Mouse (Mus musculus) heart, postnatal 36 days (tissue): Measurements from ENCODE around the gene Lrrc73. TPM values are rescaled to one million over a fixed set of nuclear protein-coding genes. Genes with fewer than 3 reads are reported as not detected.

Source experiments
- DNase-seq, 2 experiments: peaks; one replicate each; pipeline ENCODE4 v3.0.0; 2021 to 2022
- intact Hi-C: fragments of 180-260 bp; cut with DNase I; formaldehyde crosslinking; loops from one replicate; pipeline ENCODE4 v1.15.1; 2025
- total RNA-seq, 2 experiments: library from RNA; stranded (reverse); gene quantifications; 2 replicates each; pipeline ENCODE4 v1.2.3; 2021

The Lrrc73 gene
- total RNA-seq = under 1 TPM; 0.22 to 0.30 TPM

DNA sequence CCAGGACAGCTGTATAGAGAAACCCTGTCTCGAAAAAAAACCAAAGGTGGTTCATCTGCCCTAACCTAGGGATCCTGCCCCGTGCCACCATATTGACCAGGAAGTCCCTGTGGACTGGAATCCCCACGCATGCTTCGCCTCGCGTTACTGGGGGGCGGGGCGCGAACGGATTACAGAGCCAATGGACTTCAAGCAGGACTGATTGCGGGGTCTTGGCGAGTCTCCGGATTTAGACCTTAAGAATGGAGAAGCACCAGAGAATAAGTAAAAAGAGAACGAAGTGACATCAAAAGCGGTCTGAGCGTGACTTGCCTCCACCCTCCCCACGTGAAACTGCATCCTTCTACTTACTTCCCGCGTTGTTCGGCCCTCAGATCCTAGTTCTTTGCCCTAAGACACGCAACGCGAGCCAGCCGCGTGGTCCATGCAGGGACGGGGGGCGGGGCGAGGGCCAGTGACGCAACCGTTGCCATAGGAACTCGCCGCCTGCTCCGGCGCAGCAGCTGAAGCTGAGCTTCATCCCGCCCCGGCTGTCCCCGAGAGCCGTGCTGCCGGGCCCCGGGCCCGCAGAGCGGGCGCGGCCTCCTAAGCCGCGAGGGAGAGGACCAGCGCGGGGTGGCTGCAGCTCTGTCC, at the start of gene Lrrc73:
TSS of gene Lrrc73 (plus strand) at position 80 of the 633 bp plus-strand sequence.
- peak; percentile 91 to 95 for DNase-seq
- intact Hi-C loops = loop anchor here (5.0 kb wide), 1 partner anchor 521 kb away; the partner anchor contains the start of gene 1600014C23Rik

DNA sequence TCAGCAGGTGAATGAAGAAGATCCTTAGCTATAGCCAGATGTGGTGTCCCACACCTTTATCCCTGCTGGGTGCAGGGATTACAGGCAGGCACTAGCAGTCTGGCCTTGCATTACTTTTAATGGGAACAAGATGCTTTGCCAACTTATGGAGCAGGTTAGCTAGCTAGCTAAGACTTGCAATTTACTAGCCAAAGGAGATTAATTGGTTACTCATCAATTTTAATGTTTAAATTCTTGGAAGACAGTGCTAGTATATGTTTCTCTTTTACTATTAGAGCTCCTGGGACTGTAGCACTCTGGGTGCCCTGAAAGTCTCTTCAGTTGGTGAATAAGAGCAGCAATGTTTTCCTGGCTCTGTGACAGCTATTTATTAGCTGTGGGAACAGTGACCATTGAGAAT, 46.7 kb upstream of the Lrrc73 start:
- intact Hi-C loops = no loop called here

DNA sequence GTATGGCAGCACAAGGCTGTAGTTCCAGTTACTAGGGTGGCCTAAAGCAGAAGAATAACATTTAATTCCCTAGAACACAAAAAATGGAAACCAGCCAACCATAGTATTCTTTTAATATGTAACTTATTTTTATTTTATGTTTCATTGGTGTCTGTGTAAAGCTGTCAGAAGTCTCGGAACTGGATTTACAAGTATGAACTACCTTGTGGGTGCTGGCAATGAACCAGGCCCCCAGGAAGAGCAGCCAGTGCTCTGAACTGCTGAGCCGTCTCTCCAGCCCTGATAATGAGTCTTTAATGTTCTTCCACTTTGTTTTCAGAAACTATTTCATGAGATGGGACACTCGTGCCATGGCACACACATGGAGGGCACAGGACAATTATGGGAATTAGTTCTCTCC, 42.8 kb upstream of the Lrrc73 start:
- intact Hi-C loops = no loop called here
- no peak for DNase-seq

More for the DNA sequence above, 46.7 kb upstream of the Lrrc73 start:
- DNase-seq = no peak

DNA sequence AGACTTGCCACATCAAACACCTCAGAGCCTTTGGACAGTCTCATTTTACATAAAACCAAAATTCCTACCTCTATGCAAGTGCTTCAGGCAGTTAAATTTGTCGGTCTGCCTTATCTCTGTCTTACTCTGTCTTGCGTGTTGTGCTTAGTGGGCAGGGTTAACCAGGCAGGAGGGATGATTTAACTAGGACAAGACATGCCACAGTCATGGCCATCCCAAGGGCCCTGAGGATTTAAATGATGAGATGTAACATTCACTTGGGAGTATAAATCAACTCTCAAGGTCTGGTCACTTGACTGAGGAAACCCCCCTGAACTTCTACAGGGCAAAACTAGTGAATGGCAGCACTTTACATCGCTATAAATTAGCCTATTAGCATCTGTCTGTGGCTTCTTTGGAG, 31.7 kb upstream of the Lrrc73 start:
- DNase-seq = no peak
- intact Hi-C loops = no loop called here

DNA sequence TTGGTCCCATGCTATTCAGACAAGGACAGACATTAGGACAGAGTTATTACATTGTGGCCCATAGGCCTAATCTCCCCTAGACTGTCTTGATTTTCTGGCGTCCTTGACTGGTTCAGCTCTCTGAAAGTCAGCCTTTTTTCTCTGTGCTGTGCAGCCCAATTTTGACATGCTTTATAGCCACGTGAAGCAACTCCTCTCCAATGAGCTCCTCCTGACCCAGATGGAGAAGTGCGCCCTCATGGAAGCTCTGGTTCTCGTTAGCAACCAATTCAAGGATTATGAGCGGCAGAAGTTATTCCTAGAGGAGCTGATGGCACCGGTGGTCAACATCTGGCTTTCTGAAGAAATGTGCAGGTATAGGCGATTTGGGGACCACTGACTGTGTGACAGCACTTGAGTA, 25.8 kb upstream of the Lrrc73 start:
- no peak for DNase-seq

DNA sequence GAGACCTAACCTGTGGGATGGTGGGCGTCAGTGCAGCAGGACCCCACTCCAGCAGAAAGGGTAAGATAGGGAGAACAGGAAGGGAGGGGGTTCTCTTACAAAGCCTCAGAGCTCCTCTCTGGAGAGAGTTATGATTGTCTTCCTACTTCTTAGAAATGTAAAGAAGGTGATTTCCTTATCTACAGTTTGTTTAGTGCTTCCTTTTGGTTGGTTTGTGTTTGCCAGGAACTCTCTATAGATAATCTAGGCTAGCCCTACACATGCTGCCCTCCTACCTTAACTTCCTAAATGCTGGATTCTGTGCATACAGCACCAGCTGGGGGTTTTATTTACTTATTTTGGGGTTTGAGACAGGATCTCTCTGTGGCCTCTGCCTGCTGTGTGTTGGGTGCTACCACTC, 17.3 kb upstream of the Lrrc73 start:
- intact Hi-C loops = no loop called here
- DNase-seq = no peak

More for the DNA sequence above, 25.8 kb upstream of the Lrrc73 start:
- intact Hi-C loops = no loop called here

DNA sequence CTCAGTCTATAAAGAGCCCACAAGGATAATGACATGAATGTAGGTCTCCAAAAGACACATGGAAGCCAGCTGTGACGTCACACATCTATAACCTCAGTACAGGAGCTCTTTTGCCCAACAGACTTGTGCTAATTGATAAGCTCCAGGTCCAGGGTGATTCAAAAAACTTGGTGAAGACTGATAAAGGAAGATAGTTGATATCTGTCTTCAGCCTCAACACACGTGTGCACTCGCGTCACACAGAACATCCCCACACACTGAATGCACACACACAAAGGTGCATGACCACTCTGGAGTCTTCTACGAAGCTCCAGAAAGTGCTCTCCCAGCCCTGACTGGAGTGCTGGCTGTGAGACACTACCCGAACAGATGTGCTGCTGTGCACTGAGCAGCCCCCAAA, 16.3 kb upstream of the Lrrc73 start:
- intact Hi-C loops = no loop called here

DNA sequence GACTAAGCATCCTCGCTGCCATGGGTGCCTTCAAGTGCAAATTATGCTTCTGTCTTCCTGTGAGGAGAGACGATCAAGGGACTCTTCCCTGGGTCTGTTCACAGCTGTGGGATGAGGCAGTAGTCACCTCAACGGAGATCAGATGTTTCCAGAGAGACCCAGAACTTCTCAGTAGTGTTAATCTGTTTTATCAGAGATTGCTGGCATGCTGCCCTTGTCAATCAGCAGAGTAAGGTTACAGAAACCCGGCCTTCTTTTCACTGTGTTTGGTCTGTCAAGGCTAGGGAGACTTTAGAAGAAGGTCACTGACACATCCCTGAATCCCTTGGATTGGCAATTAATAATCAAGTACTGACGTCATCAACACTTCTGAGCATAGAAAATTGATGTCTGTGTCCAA, 15.9 kb upstream of the Lrrc73 start:
- no peak for DNase-seq
- intact Hi-C loops = no loop called here

More for the DNA sequence above, 16.3 kb upstream of the Lrrc73 start:
- DNase-seq = no peak

DNA sequence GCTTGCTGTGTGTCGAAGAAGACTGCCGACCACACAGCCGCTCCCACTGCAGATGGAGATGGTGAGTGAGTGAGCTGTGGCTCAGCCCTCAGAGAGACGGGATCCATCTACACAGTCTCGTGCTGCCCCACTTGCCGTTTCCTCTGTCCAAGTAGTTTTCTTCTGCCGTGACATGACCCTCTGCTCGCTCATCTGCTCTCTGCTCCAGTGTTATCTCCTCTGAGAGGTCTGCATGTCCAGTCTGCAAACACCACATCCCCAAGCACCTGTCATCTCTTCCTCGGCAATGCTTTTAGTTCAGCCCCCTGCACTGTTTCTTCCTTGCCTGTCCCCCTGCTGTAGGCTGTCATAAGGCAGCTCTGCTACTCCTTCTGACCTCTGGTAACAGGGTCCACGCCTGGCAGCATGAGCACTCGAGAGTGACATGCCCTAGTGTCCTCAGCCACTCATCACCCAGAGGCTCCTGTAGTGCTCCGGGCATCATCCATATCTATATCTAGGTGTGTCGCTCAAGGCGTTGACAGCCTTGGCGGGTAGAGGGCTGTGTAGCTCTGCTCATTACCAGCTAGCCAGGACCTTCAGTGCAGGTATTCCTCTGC, 13.7 kb upstream of the Lrrc73 start:
- intact Hi-C loops = no loop called here
- no peak for DNase-seq

DNA sequence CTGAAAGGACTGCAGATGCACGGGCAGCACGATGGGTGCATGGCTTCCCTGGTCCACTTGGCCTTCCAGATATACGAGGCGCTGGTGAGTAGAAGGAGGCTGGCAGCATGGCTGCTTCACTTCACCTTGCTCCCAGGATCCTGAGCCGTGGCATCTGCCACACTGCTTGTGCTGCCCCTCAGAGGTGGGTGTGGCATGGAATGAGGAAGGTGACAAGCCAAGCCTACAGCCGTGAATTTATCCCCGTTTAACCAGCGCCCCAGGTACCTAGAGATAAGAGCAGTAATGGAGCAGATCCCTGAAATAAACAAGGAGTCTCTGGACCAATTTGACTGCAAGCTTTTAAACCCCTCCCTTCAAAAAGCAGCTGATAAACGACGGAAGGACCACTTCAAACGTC, 11.9 kb upstream of the Lrrc73 start:
- no peak for DNase-seq
- intact Hi-C loops = no loop called here

DNA sequence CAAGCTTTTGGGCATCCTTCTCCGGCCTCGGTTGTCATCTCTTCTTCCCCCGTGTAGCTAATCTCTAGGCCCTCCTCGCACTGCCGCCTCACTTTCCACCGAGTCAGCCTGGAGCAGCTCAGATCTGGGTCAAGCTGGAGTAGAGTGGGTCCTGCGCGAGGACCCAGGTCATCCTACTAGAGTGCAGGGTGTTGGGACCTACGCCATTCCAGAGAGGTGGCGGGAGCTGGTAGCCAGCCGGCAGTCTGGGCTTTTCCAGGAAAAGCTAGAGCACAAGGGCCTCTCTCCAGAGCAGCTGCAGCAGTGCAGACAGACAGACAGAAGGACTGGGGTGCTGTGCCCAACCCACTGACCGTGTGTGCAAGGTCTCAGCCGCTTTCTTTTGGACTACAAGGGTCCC, 11.1 kb upstream of the Lrrc73 start:
- DNase-seq = no peak
- intact Hi-C loops = no loop called here

DNA sequence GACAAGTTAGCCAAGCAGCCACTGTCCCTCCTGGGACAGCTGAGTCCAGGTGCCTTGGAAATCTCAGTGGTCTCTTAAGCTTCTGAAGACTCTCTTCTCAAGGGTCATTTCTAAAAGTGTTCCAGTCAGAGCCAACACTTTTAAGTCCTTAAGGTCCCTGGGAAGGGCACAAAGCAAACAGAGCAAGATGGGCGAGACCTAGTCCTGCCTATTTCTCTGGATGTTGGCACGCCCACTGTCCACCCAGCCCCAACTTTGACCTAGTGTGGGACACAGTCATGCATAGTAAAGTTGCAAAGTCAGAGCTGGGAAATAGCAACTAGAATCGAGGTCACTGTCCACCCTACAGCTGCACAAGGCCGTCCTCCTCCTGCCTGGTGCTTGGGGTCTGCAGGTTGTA, 10.3 kb upstream of the Lrrc73 start:
- intact Hi-C loops = no loop called here
- no peak for DNase-seq

DNA sequence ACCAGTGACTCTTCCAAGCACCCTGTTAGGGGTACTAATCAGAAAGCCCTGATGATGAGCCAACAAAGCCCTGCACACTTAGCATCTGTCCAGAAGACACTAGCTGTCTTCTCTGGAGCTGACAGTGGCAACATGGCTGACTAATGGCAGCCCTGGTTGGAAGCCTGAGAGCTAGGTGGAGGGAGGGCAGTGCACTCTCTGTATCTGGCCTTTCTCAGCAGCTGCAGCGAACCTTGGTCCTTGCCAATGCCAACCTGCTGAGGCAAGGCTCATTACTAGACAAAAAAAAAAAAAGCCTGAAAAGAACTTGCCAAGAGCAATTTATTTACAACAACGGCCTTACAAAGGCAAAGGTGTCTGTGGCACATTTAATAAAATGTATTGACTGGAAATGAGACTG, 9.7 kb upstream of the Lrrc73 start:
- intact Hi-C loops = no loop called here
- no peak for DNase-seq

DNA sequence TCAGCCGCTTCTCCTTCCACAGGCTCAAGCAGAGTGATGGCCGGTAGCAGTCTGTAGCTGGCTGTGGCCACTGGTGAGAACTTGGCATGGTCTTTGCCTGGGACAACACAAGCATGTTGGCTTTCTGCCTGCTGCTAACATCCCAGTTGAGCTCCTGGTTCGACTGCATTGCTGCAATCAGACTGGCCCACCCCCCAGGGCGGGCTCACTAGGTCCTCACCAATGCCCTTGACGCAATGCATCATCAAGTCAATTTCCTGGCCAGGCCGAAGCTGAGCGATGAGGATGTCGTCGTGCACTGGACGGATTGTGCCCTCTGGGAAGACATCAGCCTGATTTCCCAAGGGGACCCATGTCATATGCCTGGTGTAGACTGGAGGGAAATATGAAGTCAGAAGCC, 8.8 kb upstream of the Lrrc73 start:
- intact Hi-C loops = no loop called here
- no peak for DNase-seq

DNA sequence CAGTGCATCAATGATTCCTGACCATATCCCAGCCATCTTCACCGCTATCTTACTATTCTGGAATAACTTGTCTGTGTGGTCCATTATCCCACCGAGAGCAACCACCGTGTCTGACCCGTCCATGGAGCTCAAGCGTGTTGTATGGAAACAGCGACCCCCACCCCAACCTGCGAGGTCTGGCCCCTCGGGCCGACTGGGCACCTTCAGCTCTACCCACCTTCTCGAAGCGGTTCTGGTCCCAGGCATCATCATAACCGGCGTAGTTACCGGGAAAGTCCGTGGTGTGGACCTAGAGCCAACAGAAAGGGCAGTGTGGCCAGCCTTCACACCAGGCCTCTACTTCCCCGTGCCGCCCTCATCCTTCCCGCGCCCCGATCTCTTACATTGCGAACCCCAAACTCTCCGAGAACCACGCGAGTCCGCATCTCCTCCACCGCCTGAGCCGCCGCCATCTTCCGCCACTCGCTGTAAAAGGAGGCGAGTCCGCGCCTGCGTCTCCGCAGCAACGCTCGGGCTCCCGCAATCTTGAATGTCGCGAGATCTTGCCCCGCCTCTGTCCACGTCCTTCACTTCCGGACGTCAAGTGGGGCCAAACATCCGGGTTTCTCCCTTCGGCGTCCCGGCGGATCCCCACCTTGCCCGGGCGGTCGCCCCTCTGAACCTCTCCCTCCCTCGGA, 5.7 kb upstream of the Lrrc73 start, which contains the start of the genes Polr1c and Yipf3:
TSS of gene Polr1c (minus strand) at position 543 of the 677 bp plus-strand sequence.
TSS of gene Yipf3 (plus strand) at position 569 of the 677 bp plus-strand sequence.
- intact Hi-C loops = loop anchor here (2.0 to 5.0 kb wide), 2 partner anchors 45 to 135 kb away; partner anchors contain the start of genes Polh, Xpo5 and Zfp318

DNA sequence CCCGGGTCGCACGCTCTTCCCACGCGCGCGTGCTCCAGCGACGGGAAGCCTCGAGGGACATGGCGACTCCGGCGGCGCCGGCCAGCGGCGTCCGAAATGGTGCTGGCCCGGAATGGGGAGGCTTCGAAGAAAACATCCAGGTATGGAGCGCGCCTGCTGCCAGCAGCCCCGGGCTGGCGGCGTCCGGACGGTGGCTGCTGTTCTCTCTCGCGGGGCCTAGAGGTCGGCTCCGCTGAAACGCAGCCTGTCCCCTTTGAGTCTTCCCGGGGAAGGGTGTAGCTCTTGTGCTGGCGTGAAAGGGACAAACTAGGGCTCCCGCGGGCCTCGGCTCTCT, 5.2 kb upstream of the Lrrc73 start:
- intact Hi-C loops = loop anchor here (2.0 to 5.0 kb wide), 2 partner anchors 45 to 134 kb away; partner anchors contain the start of genes Polh, Xpo5 and Zfp318
- no peak for DNase-seq

More for the DNA sequence above, 5.7 kb upstream of the Lrrc73 start, which contains the start of the genes Polr1c and Yipf3:
- peak; percentile 95 for DNase-seq

DNA sequence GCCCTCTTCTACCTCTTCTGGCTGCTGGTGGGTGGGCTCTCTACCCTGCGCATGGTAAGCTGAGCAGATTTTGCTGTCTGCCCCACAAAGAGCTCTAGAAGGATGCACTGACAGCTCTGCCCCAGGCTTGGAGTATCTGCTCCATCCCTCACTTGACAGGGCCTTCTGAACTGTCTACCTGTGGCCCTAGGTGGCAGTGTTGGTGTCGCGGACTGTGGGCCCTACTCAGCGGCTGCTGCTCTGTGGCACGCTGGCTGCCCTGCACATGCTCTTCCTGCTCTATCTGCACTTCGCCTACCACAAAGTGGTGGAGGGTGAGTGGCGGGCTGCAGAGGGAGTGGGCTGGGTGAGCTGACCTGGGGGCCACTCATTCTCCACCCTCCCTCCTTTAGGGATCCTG, 2.2 kb upstream of the Lrrc73 start:
- no peak for DNase-seq
- intact Hi-C loops = loop anchor here (5.0 kb wide), 1 partner anchor 519 kb away; the partner anchor contains the start of gene 1600014C23Rik

DNA sequence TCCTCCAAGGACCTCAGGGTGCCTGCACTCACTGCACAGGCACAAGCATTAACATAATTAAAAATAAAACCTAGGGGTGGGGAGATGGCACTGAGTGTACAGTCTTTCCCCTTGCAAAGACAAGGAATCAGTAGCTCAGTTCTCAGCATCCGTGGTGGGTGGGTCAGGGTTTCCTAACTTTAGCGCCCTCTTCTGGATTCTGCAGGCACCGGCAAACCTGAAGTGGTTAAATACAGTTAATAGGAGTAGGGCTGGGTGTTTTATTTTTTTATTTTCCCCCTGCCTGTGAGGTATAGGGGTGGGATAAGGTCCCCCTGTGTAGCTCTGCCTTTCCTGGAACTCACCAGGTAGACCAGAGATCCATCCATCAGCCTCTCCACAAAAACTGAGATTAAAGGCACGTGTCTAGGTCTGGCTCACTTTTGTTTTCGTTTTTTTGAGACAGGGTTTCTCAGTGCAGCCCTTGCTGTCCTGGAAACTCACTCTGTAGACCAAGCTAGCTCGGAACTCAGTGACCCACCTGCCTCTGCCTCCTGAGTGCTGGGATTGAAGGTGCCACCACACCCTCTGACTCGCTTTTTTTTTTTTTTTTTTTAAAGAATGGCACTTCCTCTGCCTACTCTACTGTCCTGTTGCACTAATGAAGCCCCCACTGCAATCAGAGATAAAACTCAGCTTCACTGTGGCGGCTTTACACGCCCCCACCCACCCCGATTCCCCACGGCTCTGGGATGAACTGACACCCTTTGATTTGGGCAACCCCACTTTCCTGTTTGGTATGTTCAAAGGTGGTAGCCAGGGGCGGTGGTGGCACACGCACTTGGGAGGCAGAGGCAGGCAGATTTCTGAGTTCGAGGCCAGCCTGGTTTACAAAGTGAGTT, 520 bp upstream of the Lrrc73 start:
- intact Hi-C loops = loop anchor here (5.0 kb wide), 1 partner anchor 521 kb away; the partner anchor contains the start of gene 1600014C23Rik
- no peak for DNase-seq

DNA sequence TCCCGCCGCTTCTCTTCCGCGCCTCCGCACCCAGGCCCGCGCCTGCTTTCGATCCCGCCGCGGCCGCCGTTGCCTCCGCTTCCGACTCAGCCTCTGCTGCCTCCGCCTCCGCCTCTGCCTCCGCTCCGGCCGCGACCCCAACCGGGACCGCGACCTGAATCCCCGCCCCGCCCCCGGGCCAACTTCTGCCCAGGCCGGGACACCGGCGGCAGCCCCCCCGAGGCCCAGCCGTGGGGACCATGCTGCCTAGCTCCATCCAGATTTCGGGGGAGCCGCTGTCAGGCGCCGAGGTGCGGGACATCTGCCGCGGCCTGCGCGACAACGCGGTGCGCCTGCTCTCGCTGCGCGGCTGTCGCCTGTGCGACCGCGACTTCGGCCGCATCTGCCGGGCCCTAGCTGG, 775 bp downstream of the Lrrc73 start:
- no peak for DNase-seq
- intact Hi-C loops = loop anchor here (5.0 kb wide), 1 partner anchor 522 kb away; the partner anchor contains the start of gene 1600014C23Rik

DNA sequence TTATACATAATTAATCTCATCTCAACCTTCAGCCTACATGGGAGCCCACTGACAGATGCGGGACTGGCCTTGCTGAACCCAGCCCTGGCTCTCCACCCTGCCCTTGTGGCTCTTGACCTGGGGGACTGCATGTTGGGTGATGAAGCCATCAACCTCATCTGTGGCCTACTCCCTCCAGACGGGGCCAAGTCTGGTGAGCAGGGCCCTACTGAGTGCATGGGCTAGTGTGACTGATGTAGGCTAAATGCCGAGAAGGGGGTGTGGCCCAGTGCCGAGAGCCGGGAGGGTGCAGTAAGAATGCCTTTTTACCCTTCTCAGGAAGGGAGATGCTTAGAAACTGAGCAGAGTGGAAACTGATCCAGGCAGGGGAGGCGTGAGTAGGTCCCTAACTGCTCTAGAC, 1.8 kb downstream of the Lrrc73 start:
- no peak for DNase-seq
- intact Hi-C loops = no loop called here
